Mouse (Mus musculus) G1E-ER4 (cell line): Measurements from ENCODE around the gene Fgfr2. TPM values are rescaled to one million over a fixed set of nuclear protein-coding genes. Genes with fewer than 3 reads are reported as not detected.

Experiments used
- GATA1 ChIP-seq: IDR thresholded peaks from one replicate; pipeline ENCODE4 v1.8.0; 2012; ENCODE audit warnings: low read length, inconsistent platforms
- polyA plus RNA-seq: library from polyadenylated mRNA; stranded (reverse); fragments of >175 nt; gene quantifications from 2 replicates; pipeline ENCODE4 v1.2.3, GENCODE M21; 2012

Gene Fgfr2
- polyA plus RNA-seq, 1 experiment: not detected

DNA sequence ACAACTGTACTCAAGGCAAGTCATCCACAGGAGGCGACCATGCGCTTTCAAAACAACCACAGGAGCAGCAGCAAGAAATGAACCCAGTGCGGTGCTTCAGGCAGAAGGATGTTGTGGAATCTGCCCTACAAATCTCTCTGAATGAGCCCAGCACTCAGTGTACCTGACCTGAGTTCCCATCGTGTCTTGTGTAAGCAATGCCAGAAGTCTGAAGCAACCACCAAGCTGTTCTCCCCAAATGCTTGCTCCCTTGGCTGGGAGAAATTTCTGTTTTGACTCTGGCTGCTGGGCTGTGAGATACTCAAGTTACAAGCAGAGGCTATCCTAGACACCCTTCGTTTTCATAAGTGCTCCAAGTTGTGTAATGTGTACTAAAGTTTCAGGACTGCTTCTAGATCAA lies 517.5 kb downstream of the Fgfr2 start:
- TF ChIP-seq GATA1: no peak

DNA sequence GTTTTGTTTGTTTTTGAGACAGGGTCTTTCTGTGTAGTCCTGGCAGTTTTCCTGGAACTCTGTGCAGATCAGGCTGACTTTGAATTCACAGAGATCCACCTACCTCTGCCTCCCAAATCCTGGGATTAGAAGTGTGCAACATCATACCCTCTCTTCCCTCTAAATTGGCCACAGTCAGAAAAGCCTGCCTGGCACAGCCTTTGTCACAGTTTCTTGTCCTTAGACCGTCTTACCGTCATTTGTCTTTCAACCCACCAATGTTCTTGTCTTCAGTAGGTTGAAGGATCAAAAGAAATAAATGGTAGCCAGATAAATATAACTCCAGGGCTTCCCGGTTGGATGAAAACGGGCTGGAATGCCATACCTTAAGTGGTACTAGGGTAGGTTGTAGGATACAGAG lies 518.4 kb downstream of the Fgfr2 start:
- TF ChIP-seq GATA1: no peak

DNA sequence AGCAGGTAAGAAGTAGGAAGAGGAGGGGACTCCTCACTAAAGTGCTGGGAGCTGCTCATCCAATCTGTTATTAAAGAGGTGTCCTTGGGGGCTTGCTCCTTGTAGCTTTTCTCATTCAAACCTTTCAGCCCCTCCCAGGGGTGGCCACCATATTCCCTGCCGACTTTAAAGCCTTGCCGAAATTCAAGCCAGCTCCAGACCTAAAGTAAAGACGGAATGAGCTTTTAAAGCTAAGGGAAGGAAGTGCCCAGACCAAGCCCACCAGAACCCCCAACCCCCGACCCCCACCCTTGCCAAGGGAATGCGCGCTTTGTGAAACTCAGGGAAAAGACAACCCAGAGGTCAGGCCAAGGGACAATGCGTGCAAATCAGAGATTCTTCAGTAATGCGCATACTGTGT lies 522.2 kb downstream of the Fgfr2 start:
- no peak for TF ChIP-seq GATA1

DNA sequence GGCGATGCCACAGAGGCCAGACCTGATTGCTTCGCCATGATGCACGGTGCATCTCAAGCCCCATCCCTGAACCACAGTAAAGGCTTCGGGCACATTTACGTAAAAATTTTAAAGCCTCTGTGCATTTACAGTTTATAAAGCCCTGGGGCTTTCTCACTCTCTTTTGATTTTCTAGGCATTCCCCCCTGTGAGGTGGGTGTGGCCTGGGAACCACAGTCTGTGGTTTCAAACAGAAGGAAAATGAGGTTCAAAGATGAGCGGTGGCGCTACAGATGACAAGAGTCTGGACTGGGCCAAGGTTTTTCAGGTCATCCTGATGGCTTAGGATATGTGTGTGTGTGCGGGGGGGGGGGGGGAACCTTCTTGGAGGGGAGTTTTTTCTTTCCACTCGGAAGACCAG lies 523.1 kb downstream of the Fgfr2 start:
- TF ChIP-seq GATA1: no peak

DNA sequence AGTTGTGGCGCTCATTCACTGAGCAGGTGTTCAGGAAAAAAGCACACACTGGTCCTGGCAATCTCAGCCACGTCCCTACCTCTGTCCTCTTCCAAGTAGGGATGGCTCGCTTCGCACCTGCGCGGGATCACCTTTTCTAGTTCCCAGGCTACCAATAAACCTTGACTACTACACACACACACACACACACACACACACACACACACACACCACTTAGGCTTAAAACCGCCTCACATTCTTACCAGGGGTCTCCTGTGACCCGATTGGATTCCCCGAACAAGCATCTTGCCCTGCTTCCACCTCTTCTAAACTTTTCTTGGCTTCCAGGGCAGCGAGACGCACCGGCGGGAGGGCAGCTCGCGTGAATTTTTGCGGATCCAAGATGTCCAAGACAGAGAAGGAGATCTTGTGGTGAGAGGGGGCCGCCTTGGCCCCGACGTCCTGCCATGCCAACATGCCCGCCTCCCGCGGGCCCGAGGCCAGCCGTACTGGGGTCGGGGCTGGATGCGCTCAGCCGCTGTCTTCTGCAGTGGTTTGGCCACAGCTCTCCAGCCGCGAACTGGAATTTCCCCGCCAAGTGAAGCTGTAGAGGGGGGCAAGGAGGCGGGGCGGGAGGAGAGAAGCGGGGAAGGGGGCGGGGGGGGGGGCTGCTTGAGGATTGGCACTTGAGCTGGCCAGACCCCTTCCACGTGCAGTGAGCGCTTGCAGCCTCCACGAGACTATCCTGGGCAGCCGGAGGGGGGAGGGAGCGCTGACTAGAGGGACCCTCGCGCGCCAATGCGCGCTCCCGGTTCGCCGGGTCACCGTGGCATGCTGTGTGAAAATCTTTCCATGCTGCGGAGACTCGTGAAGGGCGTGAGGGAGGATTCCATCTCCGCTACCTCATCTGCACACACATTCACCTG lies 523.8 kb downstream of the Fgfr2 start, which contains the start of gene Nkx1-2:
TSS of gene Nkx1-2 (minus strand) at position 567 of the 905 bp plus-strand sequence.
- no peak for TF ChIP-seq GATA1

DNA sequence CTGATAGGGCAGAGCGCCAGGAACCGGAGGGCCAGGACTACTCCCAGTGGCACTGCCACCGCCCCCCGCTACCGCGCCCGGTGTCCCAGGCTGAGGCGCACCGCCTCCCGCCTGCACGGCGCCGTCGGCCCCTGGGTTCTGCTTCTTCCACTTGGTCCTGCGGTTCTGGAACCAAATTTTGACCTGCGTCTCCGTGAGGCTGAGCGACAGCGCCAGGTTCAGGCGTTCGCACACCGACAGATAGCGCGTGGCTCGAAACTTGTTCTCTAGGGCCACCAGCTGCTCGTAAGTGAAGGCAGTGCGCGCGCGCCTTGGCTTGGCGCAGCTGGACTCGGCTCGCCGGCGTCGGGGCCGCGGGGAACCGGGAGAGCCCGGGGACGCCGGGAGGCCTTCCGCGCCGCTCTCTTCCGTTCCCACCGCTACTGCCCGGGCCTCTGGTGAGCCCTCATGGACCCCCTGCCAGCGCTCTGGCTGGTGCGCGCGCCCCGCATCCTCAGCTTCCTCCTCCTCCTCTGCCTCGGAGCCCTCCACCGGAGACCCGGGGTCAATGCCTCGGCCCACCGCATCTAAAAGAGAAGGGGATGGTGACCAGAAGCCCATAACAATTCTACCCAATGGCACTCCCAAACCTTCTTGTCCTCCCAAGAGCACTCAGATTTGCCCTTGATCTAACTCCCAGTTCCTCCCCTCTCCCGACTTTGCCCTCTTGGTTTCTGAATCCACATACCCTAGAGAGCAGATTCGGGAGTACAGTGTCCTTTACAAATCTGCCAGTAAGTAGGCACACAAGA lies 525.7 kb downstream of the Fgfr2 start:
- no peak for TF ChIP-seq GATA1

DNA sequence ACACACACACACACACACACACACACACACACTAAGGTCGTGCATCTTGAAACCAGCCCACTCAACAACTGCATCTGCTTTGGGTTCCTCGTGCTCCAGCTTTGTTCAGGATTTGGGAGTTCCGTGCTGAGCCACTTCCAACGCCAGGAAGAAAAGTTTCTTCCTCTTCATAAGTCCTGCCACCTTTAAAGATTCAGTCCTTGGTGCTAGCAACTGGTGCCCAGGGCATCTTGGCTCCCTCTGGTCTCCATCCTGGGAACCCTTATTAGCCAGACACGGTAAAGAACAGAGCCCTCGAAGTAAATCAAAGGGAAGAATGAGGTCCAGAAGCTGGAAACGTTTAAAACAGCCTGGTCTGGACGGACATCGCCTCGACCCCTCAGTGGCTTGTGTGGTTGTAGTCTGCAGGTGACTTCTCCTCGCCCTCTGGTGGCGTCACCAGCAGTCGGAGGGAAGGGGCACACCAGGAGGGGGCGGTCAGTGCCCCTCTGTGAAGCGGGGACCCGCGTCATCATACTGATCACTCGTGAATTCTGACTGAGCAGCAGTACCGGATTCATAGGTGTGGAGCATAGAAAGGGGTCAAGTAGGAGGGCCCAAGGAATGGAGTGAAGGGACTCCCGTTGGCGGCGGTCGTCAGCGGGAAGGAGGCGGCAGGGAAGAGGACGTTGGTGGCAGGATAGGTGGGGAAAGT lies 526.4 kb downstream of the Fgfr2 start:
- TF ChIP-seq GATA1: no peak

DNA sequence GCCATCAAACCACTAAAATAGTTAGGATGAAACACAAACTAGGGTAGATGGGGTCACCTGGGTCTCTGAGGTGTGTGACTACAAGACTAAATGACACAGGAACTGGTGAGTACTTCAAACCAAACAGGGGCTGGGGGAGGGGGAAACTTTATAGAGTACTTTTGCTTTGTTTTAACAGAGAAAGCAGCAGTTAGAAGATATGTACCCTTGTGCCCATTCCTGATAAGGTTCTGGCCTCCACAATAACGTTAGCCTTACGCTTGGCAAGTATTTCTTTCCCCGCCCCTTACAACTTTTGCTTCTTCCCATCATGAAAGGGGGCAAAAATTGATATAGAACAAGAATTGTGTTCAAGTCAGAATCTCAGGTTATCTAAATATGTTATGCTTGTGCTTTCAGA lies 527.4 kb downstream of the Fgfr2 start:
- TF ChIP-seq GATA1: no peak

DNA sequence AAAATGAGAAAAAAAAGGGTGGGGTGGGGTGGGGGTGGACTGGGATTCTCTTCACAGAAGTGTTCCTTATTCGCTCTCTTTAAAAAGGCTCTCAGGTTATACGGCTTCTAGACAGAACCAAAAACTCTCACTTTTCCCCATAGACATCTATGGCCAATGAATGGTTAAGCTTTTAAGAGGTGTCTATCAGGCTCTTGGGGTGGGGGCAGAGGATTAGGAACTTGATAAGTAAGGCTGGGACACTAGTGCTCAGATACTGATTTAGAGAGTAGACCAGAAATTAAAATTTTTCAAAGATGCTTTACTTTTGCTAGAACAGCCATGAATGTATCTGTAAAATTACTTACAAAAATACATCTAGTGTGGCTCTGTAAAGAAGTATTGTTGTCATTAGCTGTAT lies 528.8 kb downstream of the Fgfr2 start:
- no peak for TF ChIP-seq GATA1

DNA sequence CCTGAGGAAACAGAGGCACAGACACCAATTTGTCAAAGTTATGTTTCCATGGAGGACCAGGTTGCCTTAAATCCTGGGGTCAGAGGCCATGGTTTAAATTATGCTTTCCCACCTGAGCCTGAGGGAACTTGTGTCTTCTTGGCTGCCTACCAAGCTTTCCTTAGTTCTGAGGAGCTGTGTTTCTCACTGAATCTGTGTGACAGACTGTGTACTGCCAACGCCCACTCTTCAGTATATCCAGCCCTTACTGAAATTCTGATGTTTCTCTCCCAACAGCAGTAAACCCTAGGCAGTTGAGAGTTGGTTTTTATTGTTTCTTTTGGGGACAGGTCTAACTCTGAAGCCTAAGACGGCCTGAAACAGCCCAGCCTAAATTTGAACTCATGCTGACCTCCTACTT lies 529.4 kb downstream of the Fgfr2 start:
- no peak for TF ChIP-seq GATA1

DNA sequence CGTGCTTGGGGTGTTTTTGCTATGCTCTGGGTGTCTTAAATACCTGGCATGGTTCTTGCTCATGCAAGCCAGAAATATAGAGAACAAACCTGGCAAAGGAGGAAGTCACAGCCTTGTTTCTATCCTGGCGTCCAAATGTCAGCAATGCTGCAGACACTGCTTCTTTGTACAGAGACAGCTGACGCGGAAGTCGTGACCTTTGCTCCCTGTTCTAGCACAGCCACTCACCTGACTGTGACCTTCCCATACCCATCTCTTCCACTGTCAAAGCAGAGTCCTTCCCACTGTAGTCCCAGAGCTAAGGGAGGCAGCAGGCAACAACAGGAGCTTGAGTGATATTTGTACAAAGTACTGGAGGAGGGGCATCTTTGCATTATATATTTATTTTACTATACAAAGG lies 533.5 kb downstream of the Fgfr2 start:
- TF ChIP-seq GATA1: no peak

DNA sequence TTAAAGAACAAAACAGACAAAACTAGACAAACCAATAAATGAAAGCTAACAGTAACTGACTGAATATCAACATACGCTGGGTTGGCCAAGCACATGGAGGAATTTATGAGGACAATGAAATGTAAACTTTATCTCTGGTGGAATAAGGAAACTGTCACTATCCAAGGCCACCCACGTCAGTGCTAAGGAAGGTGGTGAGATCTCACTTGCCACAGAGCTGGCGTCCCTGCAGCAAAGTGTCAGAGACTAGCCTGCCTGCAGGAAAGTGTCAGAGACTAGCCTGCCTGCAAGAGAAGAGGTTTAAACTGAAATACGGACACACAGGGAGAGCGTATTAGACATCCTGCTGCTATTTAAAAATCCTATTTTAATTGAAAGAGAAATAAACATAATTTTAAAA lies 536.0 kb downstream of the Fgfr2 start:
- TF ChIP-seq GATA1: no peak

DNA sequence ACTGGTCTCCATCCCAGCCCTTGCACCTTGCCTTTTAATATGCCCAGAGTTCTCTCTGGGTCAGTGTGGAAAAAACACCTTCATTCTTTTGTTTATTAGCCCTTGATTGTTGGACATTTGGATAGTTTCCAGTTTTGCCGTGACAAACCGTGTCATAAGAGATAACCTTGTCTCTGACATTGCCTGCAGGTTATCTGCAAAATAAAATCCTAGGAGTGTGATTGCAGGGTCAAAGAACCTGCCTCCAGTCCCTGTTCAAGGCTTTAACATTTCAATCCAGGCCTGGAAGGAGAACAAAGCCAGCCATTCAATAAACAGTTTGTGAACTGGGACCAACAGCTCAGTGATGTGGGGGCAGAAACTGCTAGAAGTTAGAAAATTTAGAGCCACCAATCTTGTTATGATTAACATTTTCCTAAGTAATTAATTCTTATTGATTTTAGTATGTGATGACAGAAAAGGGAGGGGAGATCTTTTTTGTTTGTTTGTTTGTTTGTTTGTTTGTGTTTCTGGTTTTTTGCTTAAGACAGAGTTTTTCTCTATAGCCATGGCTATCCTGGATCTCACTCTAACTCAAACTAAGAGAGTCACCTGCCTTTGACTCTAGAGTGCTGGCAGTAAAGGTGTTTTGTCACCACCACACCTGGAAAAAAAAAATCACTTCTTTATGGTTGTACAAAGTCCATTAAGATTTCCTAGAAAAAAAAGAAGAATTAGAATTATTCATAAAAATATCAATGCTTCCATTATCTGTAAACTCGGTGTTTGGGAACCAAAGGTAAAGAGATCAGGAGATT lies 537.3 kb downstream of the Fgfr2 start:
- no peak for TF ChIP-seq GATA1

DNA sequence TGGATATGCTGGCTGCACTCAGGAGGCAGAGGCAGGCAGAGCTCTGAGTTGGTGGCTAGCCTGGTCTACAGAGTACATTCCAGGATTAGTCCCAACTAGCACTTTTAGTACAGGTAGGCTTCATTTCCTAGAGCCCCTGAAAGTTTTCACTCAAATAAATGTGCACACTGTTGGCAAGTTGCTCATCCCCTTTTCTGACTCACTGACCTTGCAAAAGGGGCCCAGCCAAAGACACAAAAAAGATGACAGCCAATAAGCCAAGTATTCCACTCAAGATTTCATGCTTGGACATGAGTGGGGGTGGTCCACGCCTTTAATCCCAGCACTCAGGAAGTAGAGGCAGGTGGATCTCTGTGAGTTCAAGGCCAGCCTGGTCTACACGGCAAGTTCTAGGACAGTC lies 541.7 kb downstream of the Fgfr2 start:
- no peak for TF ChIP-seq GATA1

DNA sequence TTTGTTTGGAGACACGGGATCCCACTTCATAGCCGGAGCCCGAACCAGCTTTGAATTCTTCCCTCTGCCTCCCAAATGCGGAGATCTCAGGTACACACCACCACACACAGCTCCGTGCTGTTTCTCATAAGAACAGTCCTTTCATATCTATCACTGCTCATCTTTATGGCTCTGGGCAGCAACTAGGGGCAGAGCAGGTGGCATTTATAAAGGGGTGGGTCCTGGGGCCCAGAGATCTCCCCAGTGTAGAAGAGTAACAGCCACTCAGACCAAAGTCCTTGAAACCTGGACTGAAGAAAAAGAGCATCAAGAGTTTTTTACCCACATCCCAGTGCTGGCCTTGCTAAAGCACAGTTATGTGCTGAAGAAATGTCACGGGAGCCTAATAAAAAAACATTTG lies 542.6 kb downstream of the Fgfr2 start:
- no peak for TF ChIP-seq GATA1
